Mouse (Mus musculus) stomach, postnatal 0 days (tissue): Measurements from ENCODE around the gene Aagab. TPM values are rescaled to one million over a fixed set of nuclear protein-coding genes. Genes with fewer than 3 reads are reported as not detected.
A peak's percentile ranks its signal among the peaks of the same experiment; 100 is the strongest.

Experiments
- ATAC-seq: fragments of 200-750 bp; cut with Nextera tagmentation; 2 replicates; pipeline ENCODE4 v1.8.0; 2017; ENCODE audit not compliant: low FRiP score, low TSS enrichment
- DNase-seq: peaks from one replicate; pipeline ENCODE4 v3.0.0-alpha.2; 2016; ENCODE audit warnings: low spot score
- H3K27ac ChIP-seq: fragments of 300-500 bp; sonication (generic); replicated peaks from 2 replicates; pipeline ENCODE4 v1.5.1; 2014; ENCODE audit warnings: mild to moderate bottlenecking, control low read depth
- H3K27me3 ChIP-seq: fragments of 300-500 bp; sonication (generic); 2 replicates; pipeline ENCODE4 v1.6.1; 2014; ENCODE audit warnings: low read length; ENCODE audit not compliant: control insufficient read depth, insufficient read depth
- H3K36me3 ChIP-seq: fragments of 300-500 bp; sonication (generic); 2 replicates; pipeline ENCODE4 v1.6.1; 2014; ENCODE audit warnings: low read length, mixed read lengths; ENCODE audit not compliant: control insufficient read depth, insufficient read depth
- H3K4me1 ChIP-seq: fragments of 300-500 bp; sonication (generic); replicated peaks from 2 replicates; pipeline ENCODE4 v1.6.1; 2014; ENCODE audit warnings: antibody characterized with exemption; ENCODE audit not compliant: control insufficient read depth, insufficient read depth
- H3K4me2 ChIP-seq: fragments of 300-500 bp; sonication (generic); replicated peaks from 2 replicates; pipeline ENCODE4 v1.6.1; 2014; ENCODE audit warnings: low read depth, mild to moderate bottlenecking, control low read depth, moderate library complexity
- H3K4me3 ChIP-seq: fragments of 300-500 bp; sonication (generic); 2 replicates; pipeline ENCODE4 v1.5.1; 2014; ENCODE audit warnings: low read depth, low read length, control low read depth
- H3K9ac ChIP-seq: fragments of 300-500 bp; sonication (generic); 2 replicates; pipeline ENCODE4 v1.6.1; 2014; ENCODE audit warnings: mild to moderate bottlenecking, low read length, control low read depth, mixed read lengths
- H3K9me3 ChIP-seq: fragments of 300-500 bp; sonication (generic); 2 replicates; pipeline ENCODE4 v1.6.1; 2016; ENCODE audit warnings: low read length; ENCODE audit not compliant: control insufficient read depth
- CTCF ChIP-seq: IDR thresholded peaks from 2 replicates; pipeline ENCODE4 v1.5.1; 2016; ENCODE audit warnings: antibody characterized with exemption, low read depth, mild to moderate bottlenecking, moderate library complexity
- EP300 ChIP-seq: optimal IDR thresholded peaks from 2 replicates; pipeline ENCODE3; 2016; ENCODE audit warnings: antibody characterized with exemption
- WGBS: fragments of 180-500 bp; shearing (Covaris S2); extraction: QIAGEN DNeasy Blood & Tissue Kit; methylation state at CpG from one replicate; pipeline ENCODE4 v1.1.7; 2014; 5-methylcytosine and 5-hydroxymethylcytosine counted together
- polyA plus RNA-seq: library from polyadenylated mRNA; unstranded; fragments of >200 nt; fragmentation: Nextera tagmentation; extraction: Ambion mirVana; gene quantifications from 2 replicates; pipeline ENCODE4 v1.2.1, GENCODE M21; 2015

The Aagab gene
- polyA plus RNA-seq, 1 experiment from 2014 or later, result 26.8 TPM

DNA sequence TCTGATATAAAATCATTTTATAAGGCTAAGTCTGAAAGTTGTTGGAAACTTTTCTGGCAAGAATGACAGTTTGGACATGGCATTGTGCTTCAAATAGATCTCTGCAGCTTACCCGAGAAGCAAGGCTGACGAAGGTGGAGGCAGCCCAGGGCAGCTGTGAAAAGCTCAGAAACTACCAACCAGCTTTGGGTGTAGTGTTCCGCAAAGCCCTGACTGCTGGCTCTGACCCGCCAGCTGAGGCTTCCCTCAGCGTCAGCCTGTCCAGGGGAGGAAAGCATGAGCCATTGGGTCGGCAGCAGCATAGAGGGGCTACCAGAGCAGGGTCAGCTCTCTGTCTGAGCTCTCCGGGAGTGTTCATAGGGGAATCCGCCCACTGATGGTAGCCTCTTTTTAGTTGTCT is 6.8 kb downstream of the Aagab start:
- H3K27me3 ChIP-seq, result no peaks in the 10 kb centered on the region
- no peak overlapping the region for H3K9ac ChIP-seq
- H3K4me3 ChIP-seq, result no peak overlapping the region
- H3K9me3 ChIP-seq, result no peaks in the 10 kb centered on the region
- no peaks in the 10 kb centered on the region for H3K36me3 ChIP-seq
- 74% methylated on average over 8 of the region's 8 CpGs for WGBS
- ATAC-seq (no peak), DNase-seq (no peak)
- TF ChIP-seq CTCF (no peak), EP300 (no peak)
- no peak overlapping the region for H3K27ac ChIP-seq
- H3K4me1 ChIP-seq, result 0 out of 2 replicates have a peak, but pooled peaks cover 3% of the 10 kb centered on the region
- H3K4me2 ChIP-seq, result no peak overlapping the region

DNA sequence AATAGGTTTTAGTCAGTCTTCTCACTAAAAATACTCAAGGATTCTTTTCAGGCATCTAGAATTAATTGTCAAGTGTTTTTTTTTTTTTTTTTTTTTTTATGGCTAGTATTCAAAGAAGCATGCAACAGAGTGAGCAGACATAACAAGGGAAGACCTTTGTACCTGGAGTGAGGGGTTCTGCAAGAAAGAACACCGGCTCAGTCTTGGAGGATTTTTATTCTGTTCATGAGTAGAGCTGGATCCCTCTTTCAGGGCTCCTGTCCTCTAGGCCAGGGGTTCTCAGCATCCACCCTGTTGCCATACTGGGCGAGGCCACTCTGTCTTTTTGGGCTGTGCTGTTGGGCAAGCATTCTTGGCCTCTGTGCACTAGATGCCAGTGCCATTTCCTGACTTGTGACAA is 7.3 kb downstream of the Aagab start:
- ATAC-seq (no peak), DNase-seq (no peak)
- H3K36me3 ChIP-seq, result no peaks in the 10 kb centered on the region
- H3K27me3 ChIP-seq, result no peaks in the 10 kb centered on the region
- no peak for TF ChIP-seq CTCF
- no peak for TF ChIP-seq EP300
- H3K9ac ChIP-seq, result no peak overlapping the region
- no peaks in the 10 kb centered on the region for H3K9me3 ChIP-seq
- WGBS, result 92% methylated on average over 2 of the region's 2 CpGs
- no peak overlapping the region for H3K27ac ChIP-seq
- no peak overlapping the region for H3K4me3 ChIP-seq
- H3K4me1 ChIP-seq, result 0 out of 2 replicates have a peak, but pooled peaks cover 3% of the 10 kb centered on the region
- no peak overlapping the region for H3K4me2 ChIP-seq

DNA sequence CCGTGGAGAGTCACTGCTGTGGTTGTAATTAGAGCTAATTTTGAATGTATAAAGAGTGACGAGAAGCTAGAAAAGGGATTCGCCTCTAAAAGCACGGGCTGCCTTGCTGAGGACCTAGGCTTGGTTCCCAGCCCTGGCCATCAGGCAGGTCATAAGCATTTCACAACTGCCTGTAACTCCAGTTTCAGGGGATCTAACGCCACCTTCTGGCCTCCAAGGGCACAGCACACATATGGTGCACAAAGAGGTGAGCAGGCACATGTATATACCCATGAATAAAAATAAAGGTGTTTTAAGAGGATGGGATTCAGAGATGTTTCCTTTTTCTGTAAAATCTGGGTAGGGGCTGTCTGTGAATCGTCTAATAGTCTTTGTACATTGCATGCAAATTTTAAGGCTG is 7.8 kb downstream of the Aagab start:
- WGBS, result 92% methylated on average over 6 of the region's 6 CpGs
- Histone ChIP-seq H3K9ac (no peak overlapping the region), H3K4me3 (no peak overlapping the region), H3K9me3 (no peaks in the 10 kb centered on the region), H3K36me3 (no peaks in the 10 kb centered on the region), H3K4me1 (0 out of 2 replicates have a peak, but pooled peaks cover 3% of the 10 kb centered on the region), H3K27me3 (no peaks in the 10 kb centered on the region), H3K4me2 (no peak overlapping the region), H3K27ac (no peak overlapping the region)
- no peak for ATAC-seq
- TF ChIP-seq CTCF (peak; percentile 46), EP300 (no peak)
- no peak for DNase-seq

GRCm38 (mm10) chr9:63610841-63611366 is 8.4 kb downstream of the Aagab start:
- Histone ChIP-seq H3K9ac (no peak overlapping the region), H3K9me3 (no peaks in the 10 kb centered on the region), H3K27ac (no peak overlapping the region), H3K4me2 (no peak overlapping the region), H3K27me3 (no peaks in the 10 kb centered on the region), H3K4me1 (0 out of 2 replicates have a peak, but pooled peaks cover 3% of the 10 kb centered on the region), H3K4me3 (no peak overlapping the region), H3K36me3 (no peaks in the 10 kb centered on the region)
- no peak for DNase-seq
- WGBS, result 39% methylated on average over 13 of the region's 13 CpGs
- TF ChIP-seq CTCF (no peak), EP300 (no peak)
- ATAC-seq, result no peak

DNA sequence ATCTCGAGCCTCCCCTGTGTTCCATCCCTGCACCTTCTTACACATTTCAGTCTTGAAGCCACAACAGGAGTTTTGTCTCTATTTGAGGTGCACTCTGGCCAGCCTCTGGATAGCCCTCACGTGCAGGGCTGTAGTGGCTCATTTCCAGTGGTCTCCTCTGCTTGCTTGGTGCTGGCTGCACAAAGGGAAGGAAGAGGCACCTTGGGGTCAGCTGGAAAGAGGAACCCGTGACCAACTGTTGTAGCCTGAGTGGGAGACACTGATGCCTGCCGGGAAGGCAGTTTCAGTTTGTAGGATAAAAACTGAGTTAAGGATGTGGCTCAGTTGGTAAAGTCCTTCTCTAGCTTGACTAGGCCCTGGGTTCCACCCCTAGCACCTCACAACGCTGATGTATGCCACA is 9.5 kb downstream of the Aagab start:
- H3K4me2 ChIP-seq, result no peak overlapping the region
- no peaks in the 10 kb centered on the region for H3K27me3 ChIP-seq
- no peak overlapping the region for H3K27ac ChIP-seq
- ATAC-seq (no peak), DNase-seq (no peak)
- no peak for TF ChIP-seq EP300
- TF ChIP-seq CTCF, result no peak
- WGBS, result 81% methylated on average over 5 of the region's 5 CpGs
- H3K4me3 ChIP-seq, result no peak overlapping the region
- no peaks in the 10 kb centered on the region for H3K36me3 ChIP-seq
- 0 out of 2 replicates have a peak, but pooled peaks cover 3% of the 10 kb centered on the region for H3K4me1 ChIP-seq
- H3K9ac ChIP-seq, result no peak overlapping the region
- H3K9me3 ChIP-seq, result no peaks in the 10 kb centered on the region

DNA sequence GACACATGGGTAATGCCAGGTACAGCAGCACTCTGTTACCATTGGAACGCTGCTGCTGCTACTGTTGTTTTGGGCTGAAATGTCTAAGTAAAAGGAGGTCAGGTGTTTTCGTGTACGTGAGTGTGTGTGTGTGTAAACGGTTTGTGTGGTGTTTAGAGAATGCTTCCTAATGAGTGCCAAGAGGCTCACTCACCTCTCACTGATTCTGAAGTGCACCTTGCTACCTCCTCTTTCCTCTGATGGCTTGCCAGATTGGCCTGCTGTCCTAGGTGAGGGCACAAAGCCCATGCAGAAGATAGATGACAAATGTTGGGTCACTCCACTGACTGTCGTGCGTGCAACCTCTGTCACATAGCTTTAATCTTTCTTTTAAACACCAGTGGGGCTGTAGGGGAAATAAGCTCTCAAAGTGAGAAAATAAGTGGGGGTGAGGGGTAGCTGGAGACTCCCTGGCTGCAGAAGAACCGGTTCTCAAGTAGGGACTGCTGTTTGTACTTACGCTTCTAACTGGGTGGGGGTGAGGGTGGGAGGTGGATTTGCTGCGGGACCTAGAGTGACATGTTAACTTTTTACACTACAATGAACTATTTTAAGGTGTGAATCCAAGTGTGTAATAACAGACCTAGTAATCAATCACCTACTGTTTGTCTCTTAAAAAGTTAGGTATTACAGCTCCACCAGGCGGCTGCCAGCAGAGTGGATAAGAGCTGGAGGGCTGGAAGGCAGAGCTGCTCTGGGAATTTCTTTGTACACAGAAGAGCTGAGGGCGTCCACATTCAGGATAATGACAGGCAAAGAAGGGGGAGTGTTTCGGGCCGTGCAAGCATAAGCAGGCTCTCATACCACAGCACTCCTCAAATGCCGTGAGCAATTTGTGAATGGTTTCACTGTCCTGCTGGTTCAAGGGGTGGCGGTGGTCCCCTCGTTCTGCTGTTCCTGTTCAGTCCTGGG is 10.4 kb downstream of the Aagab start:
- ATAC-seq (peak; percentile 60), DNase-seq (peak; percentile 42)
- H3K27me3 ChIP-seq, result no peaks in the 10 kb centered on the region
- H3K9me3 ChIP-seq, result no peaks in the 10 kb centered on the region
- H3K4me1 ChIP-seq, result 0 out of 2 replicates have a peak, but pooled peaks cover 3% of the 10 kb centered on the region
- WGBS, result 33% methylated on average over 16 of the region's 16 CpGs
- H3K4me2 ChIP-seq, result 0 out of 2 replicates have a peak overlapping the region, but pooled peaks have one; percentile 2
- TF ChIP-seq EP300 (no peak), CTCF (peak; percentile 69)
- no peak overlapping the region for H3K4me3 ChIP-seq
- H3K27ac ChIP-seq, result no peak overlapping the region; the same call in none of the 2 replicates
- H3K36me3 ChIP-seq, result no peaks in the 10 kb centered on the region
- no peak overlapping the region for H3K9ac ChIP-seq
